Mouse (Mus musculus) lung, adult 2 months (tissue): ENCODE measurements around the gene Tbx5.

Experiments
- CTCF ChIP-seq: fragments of 200-500 bp; IDR thresholded peaks from 2 replicates; pipeline ENCODE4 v1.5.1; 2011; ENCODE audit warnings: mild to moderate bottlenecking, low read length, control low read depth; ENCODE audit not compliant: insufficient read depth
- POLR2A ChIP-seq: fragments of 200-500 bp; IDR thresholded peaks from 2 replicates; pipeline ENCODE4 v1.6.1; 2011; ENCODE audit warnings: low read depth, mild to moderate bottlenecking, control low read depth, low read length, borderline replicate concordance; ENCODE audit errors: extremely low read depth

GRCm38 (mm10) chr5:119791664-119792063 is 40.8 kb upstream of the Tbx5 start:
- TF ChIP-seq POLR2A (no peak), CTCF (no peak)
